Mouse (Mus musculus): ENCODE measurements around the gene Rnf10. TPM values are rescaled to one million over a fixed set of nuclear protein-coding genes. Genes with fewer than 3 reads are reported as not detected.

The Rnf10 gene
- polyA plus RNA-seq, 1 experiment from 2014 or later, result 168 TPM

DNA sequence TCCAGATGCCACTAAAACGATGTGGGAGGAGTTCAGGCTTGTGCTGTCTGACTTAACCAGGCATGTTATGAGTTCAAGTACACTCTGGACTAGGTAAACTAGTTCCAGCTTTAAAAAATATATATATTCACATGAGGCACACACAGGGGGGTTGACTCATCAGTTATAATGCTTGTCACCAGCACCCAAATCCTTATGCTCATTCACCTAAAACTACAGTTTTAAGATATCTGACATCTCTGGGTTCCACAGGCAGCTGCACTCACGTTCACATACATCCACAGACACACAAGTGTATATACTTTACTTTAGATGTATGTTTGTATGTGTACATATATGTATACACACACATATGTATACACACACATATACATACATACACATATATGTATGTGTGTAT, 6.1 kb upstream of the Rnf10 start:
- 44% methylated on average over 2 of the region's 2 CpGs for WGBS
- 0 out of 2 replicates have a peak, but pooled peaks cover 3% of the 10 kb centered on the region for H3K36me3 ChIP-seq (ENCODE audit: control insufficient read depth, insufficient read depth)

GRCm38 (mm10) chr5:115278053-115278452, 5.4 kb upstream of the Rnf10 start:
- no peak for ATAC-seq
- 78% methylated on average over 1 of the region's 1 CpGs for WGBS

More for the DNA sequence above, 6.1 kb upstream of the Rnf10 start:
- H3K27me3 ChIP-seq (replicated peaks; ENCODE audit: control insufficient read depth, insufficient read depth, low read length), result no peaks in the 10 kb centered on the region
- H3K4me3 ChIP-seq (replicated peaks; ENCODE audit: low read length), result no peak overlapping the region
- H3K9me3 ChIP-seq (ENCODE audit: control insufficient read depth, low read length), result no peaks in the 10 kb centered on the region
- H3K4me1 ChIP-seq (replicated peaks; ENCODE audit: control insufficient read depth, insufficient read depth, low read length), result peaks cover 6% of the 10 kb centered on the region
- H3K9ac ChIP-seq (replicated peaks; ENCODE audit: low read depth, low read length), result no peak overlapping the region
- no peak for ATAC-seq
- no peak overlapping the region for H3K4me2 ChIP-seq (ENCODE audit: low read length)
- no peak overlapping the region for H3K27ac ChIP-seq (ENCODE audit: low read length)

DNA sequence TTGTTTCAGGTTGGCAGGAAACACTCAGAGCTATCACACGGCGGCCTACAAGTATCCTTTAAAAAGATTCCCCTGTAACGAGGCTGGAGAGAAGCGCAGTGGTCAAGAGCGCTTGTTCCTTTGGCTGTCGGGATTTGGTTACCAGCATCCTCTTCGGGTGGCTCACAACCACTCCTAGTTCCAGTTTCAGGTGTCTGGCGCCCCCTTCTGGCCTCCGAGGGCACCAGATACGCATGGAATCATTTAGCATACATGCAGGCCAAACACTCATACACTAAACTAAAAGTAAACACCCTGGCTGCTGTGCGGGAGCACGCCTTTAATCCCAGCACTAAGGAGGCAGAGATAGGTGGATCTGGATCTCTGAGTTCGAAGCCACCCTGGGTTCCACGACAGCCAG, 3.3 kb upstream of the Rnf10 start:
- 34% methylated on average over 14 of the region's 14 CpGs for WGBS
- Histone ChIP-seq H3K27me3 (replicated peaks; ENCODE audit: control insufficient read depth, insufficient read depth, low read length) (no peaks in the 10 kb centered on the region), H3K36me3 (ENCODE audit: control insufficient read depth, insufficient read depth) (no peaks in the 10 kb centered on the region), H3K9me3 (ENCODE audit: control insufficient read depth, low read length) (no peaks in the 10 kb centered on the region), H3K27ac (ENCODE audit: low read length) (no peak overlapping the region), H3K4me1 (replicated peaks; ENCODE audit: control insufficient read depth, insufficient read depth, low read length) (peaks cover 18% of the 10 kb centered on the region), H3K9ac (replicated peaks; ENCODE audit: low read depth, low read length) (no peak overlapping the region), H3K4me2 (ENCODE audit: low read length) (no peak overlapping the region), H3K4me3 (replicated peaks; ENCODE audit: low read length) (no peak overlapping the region)
- no peak for ATAC-seq

More at GRCm38 (mm10) chr5:115278053-115278452, 5.4 kb upstream of the Rnf10 start:
- Histone ChIP-seq H3K9me3 (ENCODE audit: control insufficient read depth, low read length) (no peaks in the 10 kb centered on the region), H3K27me3 (replicated peaks; ENCODE audit: control insufficient read depth, insufficient read depth, low read length) (no peaks in the 10 kb centered on the region), H3K27ac (ENCODE audit: low read length) (no peak overlapping the region), H3K36me3 (ENCODE audit: control insufficient read depth, insufficient read depth) (no peaks in the 10 kb centered on the region), H3K4me2 (ENCODE audit: low read length) (no peak overlapping the region), H3K9ac (replicated peaks; ENCODE audit: low read depth, low read length) (no peak overlapping the region), H3K4me1 (replicated peaks; ENCODE audit: control insufficient read depth, insufficient read depth, low read length) (peaks cover 13% of the 10 kb centered on the region), H3K4me3 (replicated peaks; ENCODE audit: low read length) (no peak overlapping the region)

DNA sequence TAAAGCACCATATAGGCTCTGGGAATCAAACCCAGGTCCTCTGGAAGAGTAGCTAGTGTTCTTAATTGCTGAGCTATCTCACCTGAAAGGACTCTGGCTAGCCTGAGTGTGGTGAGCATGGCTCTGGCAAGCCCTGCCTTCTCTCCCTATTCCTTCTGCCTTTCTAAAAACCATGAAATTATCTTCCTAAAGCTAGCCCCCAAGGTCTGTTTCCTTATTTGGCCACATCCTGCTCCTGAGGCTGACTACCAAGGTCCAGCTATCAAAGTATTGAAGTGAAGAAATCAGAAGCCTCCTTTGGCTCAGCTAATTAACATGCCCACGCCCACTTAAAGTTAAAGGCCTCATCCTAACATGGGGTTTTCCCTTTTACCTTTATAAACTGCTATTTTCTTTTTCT, 2.1 kb upstream of the Rnf10 start:
- Histone ChIP-seq H3K4me1 (replicated peaks; ENCODE audit: control insufficient read depth, insufficient read depth, low read length) (peaks cover 24% of the 10 kb centered on the region), H3K4me3 (replicated peaks; ENCODE audit: low read length) (no peak overlapping the region)
- WGBS, result 86% methylated on average over 1 of the region's 1 CpGs

GRCm38 (mm10) chr5:115274353-115274752, 1.7 kb upstream of the Rnf10 start:
- H3K4me2 ChIP-seq (ENCODE audit: low read length), result no peak overlapping the region
- H3K36me3 ChIP-seq (ENCODE audit: control insufficient read depth, insufficient read depth), result no peaks in the 10 kb centered on the region
- H3K27me3 ChIP-seq (replicated peaks; ENCODE audit: control insufficient read depth, insufficient read depth, low read length), result no peaks in the 10 kb centered on the region
- 46% methylated on average over 1 of the region's 1 CpGs for WGBS
- no peak overlapping the region for H3K4me3 ChIP-seq (replicated peaks; ENCODE audit: low read length)
- H3K4me1 ChIP-seq (replicated peaks; ENCODE audit: control insufficient read depth, insufficient read depth, low read length), result peaks cover 27% of the 10 kb centered on the region
- H3K27ac ChIP-seq (ENCODE audit: low read length), result no peak overlapping the region
- ATAC-seq, result no peak
- H3K9ac ChIP-seq (replicated peaks; ENCODE audit: low read depth, low read length), result no peak overlapping the region
- no peaks in the 10 kb centered on the region for H3K9me3 ChIP-seq (ENCODE audit: control insufficient read depth, low read length)

More for the DNA sequence above, 2.1 kb upstream of the Rnf10 start:
- Histone ChIP-seq H3K36me3 (ENCODE audit: control insufficient read depth, insufficient read depth) (no peaks in the 10 kb centered on the region), H3K4me2 (ENCODE audit: low read length) (no peak overlapping the region), H3K27me3 (replicated peaks; ENCODE audit: control insufficient read depth, insufficient read depth, low read length) (no peaks in the 10 kb centered on the region), H3K9me3 (ENCODE audit: control insufficient read depth, low read length) (no peaks in the 10 kb centered on the region), H3K27ac (ENCODE audit: low read length) (no peak overlapping the region), H3K9ac (replicated peaks; ENCODE audit: low read depth, low read length) (no peak overlapping the region)
- ATAC-seq, result no peak

GRCm38 (mm10) chr5:115273549-115274135, 944 bp upstream of the Rnf10 start:
- Histone ChIP-seq H3K4me2 (ENCODE audit: low read length) (peak overlapping the region; percentile 70), H3K9ac (replicated peaks; ENCODE audit: low read depth, low read length) (peak overlapping the region; percentile 53; the same call in 1 of the 2 replicates), H3K27me3 (replicated peaks; ENCODE audit: control insufficient read depth, insufficient read depth, low read length) (no peaks in the 10 kb centered on the region), H3K27ac (ENCODE audit: low read length) (peak overlapping the region; percentile 89), H3K4me3 (replicated peaks; ENCODE audit: low read length) (peak overlapping the region; percentile 99; the same call in 1 of the 2 replicates), H3K9me3 (ENCODE audit: control insufficient read depth, low read length) (no peaks in the 10 kb centered on the region), H3K36me3 (ENCODE audit: control insufficient read depth, insufficient read depth) (no peaks in the 10 kb centered on the region), H3K4me1 (replicated peaks; ENCODE audit: control insufficient read depth, insufficient read depth, low read length) (peaks cover 33% of the 10 kb centered on the region)
- no peak for ATAC-seq
- WGBS, result 65% methylated on average over 6 of the region's 6 CpGs

GRCm38 (mm10) chr5:115271931-115272811, 527 bp downstream of the Rnf10 start:
- H3K4me3 ChIP-seq (replicated peaks; ENCODE audit: low read length), result peak overlapping the region; percentile 99
- WGBS, result under 1% methylated on average over 69 of the region's 77 CpGs
- H3K9ac ChIP-seq (replicated peaks; ENCODE audit: low read depth, low read length), result peak overlapping the region; percentile 96
- no peaks in the 10 kb centered on the region for H3K9me3 ChIP-seq (ENCODE audit: control insufficient read depth, low read length)
- H3K36me3 ChIP-seq (ENCODE audit: control insufficient read depth, insufficient read depth), result no peaks in the 10 kb centered on the region
- H3K4me1 ChIP-seq (replicated peaks; ENCODE audit: control insufficient read depth, insufficient read depth, low read length), result peaks cover 36% of the 10 kb centered on the region
- ATAC-seq, result peak; percentile 29
- H3K4me2 ChIP-seq (ENCODE audit: low read length), result peak overlapping the region; percentile 69
- H3K27me3 ChIP-seq (replicated peaks; ENCODE audit: control insufficient read depth, insufficient read depth, low read length), result no peaks in the 10 kb centered on the region
- H3K27ac ChIP-seq (ENCODE audit: low read length), result peak overlapping the region; percentile 80

- H3K27me3 ChIP-seq (replicated peaks; ENCODE audit: control insufficient read depth, insufficient read depth, low read length), result no peaks in the 10 kb centered on the region
- no peak overlapping the region for H3K9ac ChIP-seq (replicated peaks; ENCODE audit: low read depth, low read length)
- H3K27ac ChIP-seq (ENCODE audit: low read length), result no peak overlapping the region
- no peak overlapping the region for H3K4me3 ChIP-seq (replicated peaks; ENCODE audit: low read length)
- H3K4me1 ChIP-seq (replicated peaks; ENCODE audit: control insufficient read depth, insufficient read depth, low read length), result peaks cover 36% of the 10 kb centered on the region
- no peaks in the 10 kb centered on the region for H3K9me3 ChIP-seq (ENCODE audit: control insufficient read depth, low read length)
- H3K4me2 ChIP-seq (ENCODE audit: low read length), result peak overlapping the region; percentile 69
- H3K36me3 ChIP-seq (ENCODE audit: control insufficient read depth, insufficient read depth), result no peaks in the 10 kb centered on the region
- ATAC-seq, result no peak
- 100% methylated on average over 1 of the region's 1 CpGs for WGBS
Observed at GRCm38 (mm10) chr5:115269969-115270368, 2.7 kb downstream of the Rnf10 start.

- no peak overlapping the region for H3K4me3 ChIP-seq (replicated peaks; ENCODE audit: low read length)
- no peak overlapping the region for H3K27ac ChIP-seq (ENCODE audit: low read length)
- H3K4me1 ChIP-seq (replicated peaks; ENCODE audit: control insufficient read depth, insufficient read depth, low read length), result peaks cover 31% of the 10 kb centered on the region
- no peaks in the 10 kb centered on the region for H3K36me3 ChIP-seq (ENCODE audit: control insufficient read depth, insufficient read depth)
- no peak for ATAC-seq
- no peaks in the 10 kb centered on the region for H3K27me3 ChIP-seq (replicated peaks; ENCODE audit: control insufficient read depth, insufficient read depth, low read length)
- 82% methylated on average over 3 of the region's 3 CpGs for WGBS
- no peak overlapping the region for H3K9ac ChIP-seq (replicated peaks; ENCODE audit: low read depth, low read length)
- no peak overlapping the region for H3K4me2 ChIP-seq (ENCODE audit: low read length)
- H3K9me3 ChIP-seq (ENCODE audit: control insufficient read depth, low read length), result no peaks in the 10 kb centered on the region
Observed at GRCm38 (mm10) chr5:115268266-115268665, 4.4 kb downstream of the Rnf10 start.
